Mouse (Mus musculus): ENCODE results near the gene Krt87. TPM values are rescaled to one million over a fixed set of nuclear protein-coding genes. Genes with fewer than 3 reads are reported as not detected.

Krt87 gene
- not detected in 4 replicates for total RNA-seq (2023)

GRCm38 (mm10) chr15:101438555-101438954, at the start of gene Krt87:
Gene Krt87, minus strand, starts transcription at chr15:101438804.

GRCm38 (mm10) chr15:101472952-101473528, 34.4 kb upstream of the Krt87 start, which contains the start of gene Krt86:
Gene Krt86, plus strand, starts transcription at chr15:101473478.

DNA sequence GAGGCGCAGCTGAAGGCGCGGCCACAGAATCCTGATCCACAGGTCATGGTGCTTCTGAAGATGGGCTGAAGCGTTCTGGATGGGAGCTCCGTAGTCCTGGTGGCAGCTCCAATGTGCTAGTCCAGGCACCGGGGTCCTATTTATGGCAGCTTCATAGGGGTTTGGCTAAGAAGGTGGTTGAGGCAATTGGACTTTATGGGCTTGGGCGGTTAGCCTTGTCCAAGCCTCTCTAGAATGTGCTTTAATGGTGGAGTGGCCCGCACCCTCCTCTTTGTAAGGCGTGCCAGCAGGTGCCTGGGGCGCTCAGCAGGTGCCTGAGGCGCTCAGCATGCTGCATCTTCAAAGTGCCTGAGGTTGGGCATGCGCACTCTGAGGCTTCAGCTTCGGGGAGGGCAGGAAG, 25.0 kb upstream of the Krt87 start, which contains the start of gene Krt81:
Krt81 (minus strand) TSS at position 101 of the 400 bp plus-strand sequence.

DNA sequence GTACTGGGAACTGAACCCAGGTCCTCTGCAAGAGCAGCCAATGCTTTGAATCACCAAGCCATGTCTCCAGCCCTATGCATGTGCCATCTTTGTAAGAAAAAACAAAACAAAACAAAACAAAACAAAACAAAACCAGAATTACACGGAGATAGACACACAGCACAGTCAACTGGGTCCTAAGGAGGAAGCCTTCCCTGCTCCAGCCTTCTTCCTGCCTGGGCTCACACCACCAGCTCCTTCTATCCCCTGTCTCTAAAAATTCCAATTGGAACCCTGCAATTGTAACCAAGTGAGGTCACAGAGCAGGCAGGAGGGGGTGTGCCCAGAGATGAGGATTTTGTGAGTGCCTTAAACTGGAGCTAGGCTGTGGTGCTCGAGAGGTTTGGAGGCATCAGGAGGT, 8.8 kb upstream of the Krt87 start, which contains the start of gene Krt88:
Krt88 (plus strand) TSS at position 301 of the 400 bp plus-strand sequence.

DNA sequence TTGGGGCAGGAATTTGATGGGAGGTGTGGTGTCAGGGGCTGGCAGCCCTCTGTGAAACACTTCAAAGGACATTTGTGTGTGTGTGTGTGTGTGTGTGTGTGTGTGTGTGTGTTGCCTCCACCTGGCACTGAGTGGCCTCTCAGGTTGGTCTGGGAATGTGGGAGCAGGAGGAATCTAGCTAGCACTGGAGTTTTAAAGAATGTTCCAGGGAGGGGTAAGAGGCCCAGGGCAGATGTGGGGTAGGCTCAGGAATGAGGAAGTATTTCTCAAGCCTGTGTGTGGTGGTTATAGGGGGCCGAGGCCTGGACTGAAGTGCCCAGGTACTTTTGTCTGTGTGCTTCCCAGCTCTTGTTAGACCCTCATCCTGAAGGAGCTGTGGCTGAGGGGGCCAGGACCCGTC, 27.8 kb downstream of the Krt87 start, which contains the start of gene Krt7:
Krt7 (plus strand) TSS at position 269 of the 400 bp plus-strand sequence.

Other genes with a start within 250 kb of the Krt87 start
- 42.7 to 47.7 TPM (median 45.2 TPM) in 4 replicates for gene Grasp, start 214.6 kb downstream of the Krt87 start, total RNA-seq (2023)
- gene Nr4a1, start 184.5 kb downstream of the Krt87 start, total RNA-seq (2023), result 576 to 657 TPM (median 622 TPM) in 4 replicates
- gene Atg101, start 154.5 kb downstream of the Krt87 start, total RNA-seq (2023), result 64.1 to 70.9 TPM (median 69.3 TPM) in 4 replicates
- 0.94 to 1.6 TPM (median 1.3 TPM) in 4 replicates for gene 6030408B16Rik, start 145.6 kb downstream of the Krt87 start, total RNA-seq (2023)
- gene Krt80, start 68.6 kb downstream of the Krt87 start, total RNA-seq (2023), result 0.19 to 0.33 TPM in 2 of 4 replicates, not detected in the others
- not detected in 4 replicates for gene Krt7, start 27.8 kb downstream of the Krt87 start, total RNA-seq (2023)
- not detected in 4 replicates for gene Krt88, start 8.9 kb upstream of the Krt87 start, total RNA-seq (2023)
- gene Krt81, start 24.9 kb upstream of the Krt87 start, total RNA-seq (2023), result not detected in 4 replicates
- gene Krt86, start 34.7 kb upstream of the Krt87 start, total RNA-seq (2023), result not detected in 4 replicates
- not detected in 4 replicates for gene Krt83, start 52.7 kb upstream of the Krt87 start, total RNA-seq (2023)
- gene Gm49425, start 78.5 kb upstream of the Krt87 start, total RNA-seq (2023), result not detected in 4 replicates
- not detected in 4 replicates for gene Krt84, start 94.0 kb upstream of the Krt87 start, total RNA-seq (2023)
- not detected in 4 replicates for gene Krt82, start 111.9 kb upstream of the Krt87 start, total RNA-seq (2023)
- gene Krt90, start 124.1 kb upstream of the Krt87 start, total RNA-seq (2023), result not detected in 4 replicates
- not detected in 4 replicates for gene Krt75, start 135.1 kb upstream of the Krt87 start, total RNA-seq (2023)
- not detected in 4 replicates for gene Gm5414, start 189.4 kb upstream of the Krt87 start, total RNA-seq (2023)
- gene Gm5478, start 208.6 kb upstream of the Krt87 start, total RNA-seq (2023), result not detected in 4 replicates
- gene Krt6b, start 241.5 kb upstream of the Krt87 start, total RNA-seq (2023), result not detected in 4 replicates

All from B cell, adult 62 days (primary cell).